Mouse (Mus musculus) hindbrain, embryonic 10.5 days (tissue): ENCODE measurements at regions not wholly inside any gene's neighbourhood (a gene's known extent, or its start where the extent isn't known, plus 50 kb on each side); places are given as distances from the start of the nearest gene placed in this dataset.

Experiments
- DNase-seq: peaks from one replicate; pipeline ENCODE4 v3.0.0-alpha.2; 2017; ENCODE audit warnings: low spot score
- H3K27ac ChIP-seq: fragments of 300-500 bp; sonication (generic); 2 replicates; pipeline ENCODE4 v1.5.1; 2016; ENCODE audit warnings: mild to moderate bottlenecking, moderate library complexity
- H3K27me3 ChIP-seq: fragments of 300-500 bp; sonication (generic); 2 replicates; pipeline ENCODE4 v1.6.1; 2016; ENCODE audit warnings: mild to moderate bottlenecking; ENCODE audit not compliant: poor library complexity, insufficient read depth, severe bottlenecking
- H3K36me3 ChIP-seq: fragments of 300-500 bp; sonication (generic); 2 replicates; pipeline ENCODE4 v1.6.1; 2016; ENCODE audit warnings: mild to moderate bottlenecking, moderate library complexity
- H3K4me1 ChIP-seq: fragments of 300-500 bp; sonication (generic); replicated peaks from 2 replicates; pipeline ENCODE4 v1.6.1; 2016; ENCODE audit warnings: mild to moderate bottlenecking
- H3K4me3 ChIP-seq: fragments of 300-500 bp; sonication (generic); 2 replicates; pipeline ENCODE4 v1.5.1; 2016; ENCODE audit warnings: mild to moderate bottlenecking, moderate library complexity
- H3K9me3 ChIP-seq: fragments of 300-500 bp; sonication (generic); 2 replicates; pipeline ENCODE4 v1.6.1; 2016; ENCODE audit warnings: mild to moderate bottlenecking, moderate library complexity
- WGBS: fragments of 180-500 bp; shearing (Covaris S2); methylation state at CpG from one replicate; pipeline ENCODE4 v1.1.7; 2016; 5-methylcytosine and 5-hydroxymethylcytosine counted together

DNA sequence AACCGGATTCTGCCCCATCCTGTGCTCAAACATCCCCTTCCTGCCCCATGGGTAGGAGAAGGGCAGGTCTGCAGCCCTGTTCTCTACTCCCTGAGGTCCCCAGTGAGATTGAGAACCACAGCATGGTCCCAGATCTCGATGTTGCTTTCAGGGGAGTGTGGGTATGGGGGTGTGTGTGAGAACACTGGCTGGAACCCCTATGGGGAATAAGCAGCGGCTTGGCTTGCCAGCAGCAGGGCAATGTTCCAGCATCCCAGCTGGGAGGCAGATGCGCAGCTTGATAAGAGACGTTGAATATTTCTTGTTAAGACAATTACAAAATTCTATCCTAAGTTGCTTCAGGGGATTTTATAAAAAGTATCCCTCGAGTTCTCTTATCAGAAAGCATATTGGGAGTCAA lies 53.7 kb upstream of the Dcbld2 start:
- Histone ChIP-seq H3K4me3 (no peak overlapping the region), H3K27me3 (no peaks in the 10 kb centered on the region), H3K9me3 (no peaks in the 10 kb centered on the region), H3K4me1 (peaks cover 2% of the 10 kb centered on the region), H3K27ac (no peak overlapping the region), H3K36me3 (no peaks in the 10 kb centered on the region)
- no peak for DNase-seq
- WGBS = 69% methylated on average over 6 of the region's 6 CpGs
